Mouse (Mus musculus): ENCODE results near the gene Fbln2.

DNA sequence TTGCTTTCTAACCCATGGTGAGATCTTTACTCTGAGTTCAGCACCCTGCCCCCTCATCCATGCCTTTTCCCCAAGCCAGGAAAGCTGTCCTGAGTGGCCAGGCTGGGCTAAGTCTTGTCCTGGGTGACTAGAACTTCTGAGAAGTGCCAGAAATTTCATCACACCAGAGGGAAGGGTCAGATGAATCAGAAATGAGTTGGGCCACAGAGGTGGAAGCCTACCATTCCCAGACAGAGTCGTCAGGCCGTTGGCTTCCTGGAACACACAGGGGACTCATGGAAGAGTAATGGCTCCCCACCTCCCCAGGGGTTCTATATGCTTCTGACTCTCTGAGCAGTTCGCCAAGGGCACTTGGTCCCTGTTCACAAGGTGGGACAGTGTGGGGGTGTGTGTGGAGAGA is 4.8 kb upstream of the Fbln2 start:
- TF ChIP-seq CTCF (IDR thresholded peaks at IDR 0.05; ENCODE audit: low read depth) = no peak
- TF ChIP-seq EP300 (optimal IDR thresholded peaks at IDR 0.05) = no peak
